Mouse (Mus musculus) hindbrain, embryonic 13.5 days (tissue): ENCODE results near the gene Pin1rt1. TPM values are rescaled to one million over a fixed set of nuclear protein-coding genes. Genes with fewer than 3 reads are reported as not detected.

Source experiments
- ATAC-seq: fragments of 200-750 bp; cut with Nextera tagmentation; 2 replicates; pipeline ENCODE4 v1.8.0; 2017; ENCODE audit warnings: moderate TSS enrichment; ENCODE audit not compliant: low FRiP score
- H3K27ac ChIP-seq: fragments of 300-500 bp; sonication (generic); 2 replicates; pipeline ENCODE4 v1.5.1; 2015; ENCODE audit warnings: inconsistent platforms, mild to moderate bottlenecking, moderate library complexity
- H3K27me3 ChIP-seq: fragments of 300-500 bp; sonication (generic); 2 replicates; pipeline ENCODE4 v1.6.1; 2015; ENCODE audit warnings: mild to moderate bottlenecking, inconsistent platforms
- H3K36me3 ChIP-seq: fragments of 300-500 bp; sonication (generic); 2 replicates; pipeline ENCODE4 v1.6.1; 2015; ENCODE audit warnings: mild to moderate bottlenecking, inconsistent platforms
- H3K4me1 ChIP-seq: fragments of 300-500 bp; sonication (generic); replicated peaks from 2 replicates; pipeline ENCODE4 v1.6.1; 2015; ENCODE audit warnings: inconsistent platforms
- H3K4me2 ChIP-seq: fragments of 300-500 bp; sonication (generic); 2 replicates; pipeline ENCODE4 v1.6.1; 2015; ENCODE audit warnings: inconsistent platforms, mild to moderate bottlenecking, moderate library complexity
- H3K4me3 ChIP-seq: fragments of 300-500 bp; sonication (generic); 2 replicates; pipeline ENCODE4 v1.5.1; 2015; ENCODE audit warnings: mild to moderate bottlenecking, inconsistent platforms
- H3K9ac ChIP-seq: fragments of 300-500 bp; sonication (generic); 2 replicates; pipeline ENCODE4 v1.6.1; 2015; ENCODE audit warnings: mild to moderate bottlenecking, inconsistent platforms
- H3K9me3 ChIP-seq: fragments of 300-500 bp; sonication (generic); 2 replicates; pipeline ENCODE4 v1.6.1; 2016; ENCODE audit warnings: inconsistent platforms
- WGBS: fragments of 180-500 bp; shearing (Covaris S2); methylation state at CpG from one replicate; pipeline ENCODE4 v1.1.7; 2015; 5-methylcytosine and 5-hydroxymethylcytosine counted together
- polyA plus RNA-seq: library from polyadenylated mRNA; unstranded; fragments of >200 nt; fragmentation: Nextera tagmentation; extraction: Ambion mirVana; gene quantifications from 2 replicates; pipeline ENCODE4 v1.2.1, GENCODE M21; 2015

The Pin1rt1 gene
- polyA plus RNA-seq, 1 experiment from 2014 or later: not detected

GRCm38 (mm10) chr2:104740248-104740949, 24.2 kb upstream of the Pin1rt1 start:
- peaks cover 28% of the 10 kb centered on the region for H3K4me1 ChIP-seq
- 69% methylated on average over 7 of the region's 7 CpGs for WGBS
- H3K4me2 ChIP-seq: no peak overlapping the region
- H3K9ac ChIP-seq: no peak overlapping the region
- peaks cover 42% of the 10 kb centered on the region for H3K27me3 ChIP-seq
- H3K9me3 ChIP-seq: no peaks in the 10 kb centered on the region
- no peak overlapping the region for H3K4me3 ChIP-seq
- no peak for ATAC-seq
- no peaks in the 10 kb centered on the region for H3K36me3 ChIP-seq
- no peak overlapping the region for H3K27ac ChIP-seq

GRCm38 (mm10) chr2:104739691-104740090, 23.5 kb upstream of the Pin1rt1 start:
- peaks cover 42% of the 10 kb centered on the region for H3K27me3 ChIP-seq
- H3K36me3 ChIP-seq: no peaks in the 10 kb centered on the region
- peaks cover 28% of the 10 kb centered on the region for H3K4me1 ChIP-seq
- no peaks in the 10 kb centered on the region for H3K9me3 ChIP-seq
- H3K9ac ChIP-seq: no peak overlapping the region
- WGBS: 95% methylated on average over 2 of the region's 2 CpGs
- no peak for ATAC-seq
- no peak overlapping the region for H3K4me2 ChIP-seq
- H3K4me3 ChIP-seq: no peak overlapping the region
- H3K27ac ChIP-seq: no peak overlapping the region

- no peak overlapping the region for H3K27ac ChIP-seq
Measured at GRCm38 (mm10) chr2:104736241-104736640, 20.1 kb upstream of the Pin1rt1 start.

GRCm38 (mm10) chr2:104732562-104733256, 16.5 kb upstream of the Pin1rt1 start:
- H3K4me1 ChIP-seq: no peaks in the 10 kb centered on the region
- H3K4me3 ChIP-seq: no peak overlapping the region
- ATAC-seq: no peak
- H3K4me2 ChIP-seq: no peak overlapping the region
- H3K9ac ChIP-seq: no peak overlapping the region
- H3K9me3 ChIP-seq: no peaks in the 10 kb centered on the region
- 72% methylated on average over 7 of the region's 7 CpGs for WGBS
- H3K27ac ChIP-seq: no peak overlapping the region
- no peaks in the 10 kb centered on the region for H3K27me3 ChIP-seq
- H3K36me3 ChIP-seq: no peaks in the 10 kb centered on the region

More at GRCm38 (mm10) chr2:104736241-104736640, 20.1 kb upstream of the Pin1rt1 start:
- no peak for ATAC-seq
- peaks cover 6% of the 10 kb centered on the region; the same call in 1 of the 2 replicates for H3K4me1 ChIP-seq
- H3K9me3 ChIP-seq: no peaks in the 10 kb centered on the region
- H3K27me3 ChIP-seq: peaks cover 16% of the 10 kb centered on the region
- no peak overlapping the region for H3K4me3 ChIP-seq
- H3K4me2 ChIP-seq: no peak overlapping the region
- 75% methylated on average over 7 of the region's 7 CpGs for WGBS
- H3K36me3 ChIP-seq: no peaks in the 10 kb centered on the region
- no peak overlapping the region for H3K9ac ChIP-seq

- Histone ChIP-seq H3K4me2 (no peak overlapping the region), H3K36me3 (no peaks in the 10 kb centered on the region), H3K9me3 (no peaks in the 10 kb centered on the region), H3K4me3 (no peak overlapping the region), H3K9ac (no peak overlapping the region), H3K27ac (no peak overlapping the region), H3K27me3 (no peaks in the 10 kb centered on the region), H3K4me1 (no peaks in the 10 kb centered on the region)
- no peak for ATAC-seq
- 85% methylated on average over 9 of the region's 9 CpGs for WGBS
Measured at GRCm38 (mm10) chr2:104732033-104732444, 15.9 kb upstream of the Pin1rt1 start.

- no peak overlapping the region for H3K9ac ChIP-seq
- no peaks in the 10 kb centered on the region for H3K9me3 ChIP-seq
- no peaks in the 10 kb centered on the region for H3K4me1 ChIP-seq
- no peak overlapping the region for H3K4me3 ChIP-seq
- 55% methylated on average over 1 of the region's 1 CpGs for WGBS
- no peaks in the 10 kb centered on the region for H3K27me3 ChIP-seq
- H3K27ac ChIP-seq: no peak overlapping the region
- no peak for ATAC-seq
- no peaks in the 10 kb centered on the region for H3K36me3 ChIP-seq
- no peak overlapping the region for H3K4me2 ChIP-seq
Measured at GRCm38 (mm10) chr2:104727369-104727768, 11.2 kb upstream of the Pin1rt1 start.

GRCm38 (mm10) chr2:104722021-104722420, 5.8 kb upstream of the Pin1rt1 start:
- no peak overlapping the region for H3K4me3 ChIP-seq
- no peaks in the 10 kb centered on the region for H3K27me3 ChIP-seq
- no peaks in the 10 kb centered on the region for H3K4me1 ChIP-seq
- no peak for ATAC-seq
- 86% methylated on average over 3 of the region's 3 CpGs for WGBS
- H3K9ac ChIP-seq: no peak overlapping the region
- no peak overlapping the region for H3K27ac ChIP-seq
- no peaks in the 10 kb centered on the region for H3K9me3 ChIP-seq
- H3K4me2 ChIP-seq: no peak overlapping the region
- H3K36me3 ChIP-seq: no peaks in the 10 kb centered on the region

GRCm38 (mm10) chr2:104717827-104718226, 1.6 kb upstream of the Pin1rt1 start:
- Histone ChIP-seq H3K36me3 (no peaks in the 10 kb centered on the region), H3K27ac (no peak overlapping the region), H3K9ac (no peak overlapping the region), H3K4me2 (no peak overlapping the region), H3K9me3 (no peaks in the 10 kb centered on the region), H3K4me3 (no peak overlapping the region), H3K27me3 (0 out of 2 replicates have a peak, but pooled peaks cover 3% of the 10 kb centered on the region), H3K4me1 (0 out of 2 replicates have a peak, but pooled peaks cover 1% of the 10 kb centered on the region)
- 91% methylated on average over 4 of the region's 4 CpGs for WGBS
- ATAC-seq: no peak

GRCm38 (mm10) chr2:104717231-104717735, 1.1 kb upstream of the Pin1rt1 start:
- H3K27me3 ChIP-seq: 0 out of 2 replicates have a peak, but pooled peaks cover 3% of the 10 kb centered on the region
- no peak overlapping the region for H3K4me3 ChIP-seq
- no peak overlapping the region for H3K9ac ChIP-seq
- no peak for ATAC-seq
- H3K36me3 ChIP-seq: no peaks in the 10 kb centered on the region
- H3K4me1 ChIP-seq: 0 out of 2 replicates have a peak, but pooled peaks cover 6% of the 10 kb centered on the region
- WGBS: 96% methylated on average over 2 of the region's 2 CpGs
- no peaks in the 10 kb centered on the region for H3K9me3 ChIP-seq
- H3K27ac ChIP-seq: no peak overlapping the region
- H3K4me2 ChIP-seq: no peak overlapping the region

- Histone ChIP-seq H3K36me3 (no peaks in the 10 kb centered on the region), H3K4me3 (no peak overlapping the region), H3K27me3 (0 out of 2 replicates have a peak, but pooled peaks cover 3% of the 10 kb centered on the region), H3K9me3 (no peaks in the 10 kb centered on the region), H3K4me2 (no peak overlapping the region), H3K27ac (no peak overlapping the region), H3K9ac (no peak overlapping the region), H3K4me1 (peaks cover 23% of the 10 kb centered on the region)
- 42% methylated on average over 15 of the region's 15 CpGs for WGBS
- ATAC-seq: no peak
Measured at GRCm38 (mm10) chr2:104714254-104714691, 1.9 kb downstream of the Pin1rt1 start.

- Histone ChIP-seq H3K27me3 (0 out of 2 replicates have a peak, but pooled peaks cover 3% of the 10 kb centered on the region), H3K4me2 (peak overlapping the region; percentile 69), H3K9me3 (no peaks in the 10 kb centered on the region), H3K4me1 (peaks cover 23% of the 10 kb centered on the region), H3K27ac (peak overlapping the region; percentile 93), H3K4me3 (peak overlapping the region; percentile 71), H3K36me3 (no peaks in the 10 kb centered on the region; the same call in 1 of the 2 replicates), H3K9ac (peak overlapping the region; percentile 87)
- WGBS: 2% methylated on average over 7 of the region's 7 CpGs
- no peak for ATAC-seq
Measured at GRCm38 (mm10) chr2:104712486-104712809, 3.7 kb downstream of the Pin1rt1 start.
